ENCODE assay signal across 12 mouse cellular contexts in the genomic region with DNA sequence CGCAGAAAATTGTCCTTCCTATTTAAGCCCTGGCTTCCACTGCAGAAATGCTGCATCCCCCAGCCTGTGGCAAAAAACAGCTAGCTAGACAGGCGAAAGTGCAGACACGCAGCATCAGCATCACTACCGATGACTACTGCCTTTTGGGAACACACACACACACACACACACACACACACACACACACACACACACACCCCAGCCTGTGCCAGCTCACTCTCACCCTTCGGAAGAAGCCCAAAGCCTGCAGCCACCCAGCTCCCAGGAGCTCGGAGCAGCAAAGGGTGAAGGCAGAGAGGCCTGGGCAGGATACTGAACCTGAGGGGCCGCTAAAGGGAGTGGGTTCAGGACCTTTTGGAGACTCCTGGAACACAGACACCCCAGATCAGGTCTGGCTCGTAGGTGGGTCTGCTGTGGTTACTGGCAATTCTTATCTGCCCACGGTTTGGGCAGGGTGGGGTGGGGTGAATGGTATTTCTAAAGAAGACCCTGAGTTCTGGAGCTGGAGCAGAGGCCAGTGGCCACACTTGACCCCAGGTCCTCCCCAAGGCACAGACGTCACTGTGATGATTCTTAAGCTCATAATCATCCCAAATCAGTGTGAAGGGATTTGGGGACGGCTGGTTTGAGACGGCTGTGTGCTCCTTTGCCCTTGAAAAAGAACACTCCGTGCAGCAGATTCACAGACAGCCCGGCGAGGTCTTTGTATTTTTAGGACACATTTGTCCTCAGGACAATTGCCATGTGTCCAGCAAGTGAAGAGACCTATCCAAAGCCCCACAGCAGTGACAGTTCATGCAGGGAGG. TPM values are rescaled to one million over a fixed set of nuclear protein-coding genes. Genes with fewer than 3 reads are reported as not detected.
A peak's percentile ranks its signal among the peaks of the same experiment; 100 is the strongest.
DNase-seq lines count a peak whose midpoint lies in the region; ATAC-seq and TF ChIP-seq lines count a peak whose summit lies in the region.
"Had no signal": no experiment of that assay in that cellular context is flagged by ENCODE, and none has a peak within 500 bp of the region (broad histone marks: within the 10 kb centered on the region; RNA-seq: fewer than 3 reads in every experiment).

No protein-coding gene starts in this region.

- no peak for DNase-seq in heart, adult 9 months (ENCODE audit: low spot score in 2 of 2)
- DNase-seq in brain, adult 2 months (ENCODE audit: low read depth, low spot score) = peak; percentile 52
- DNase-seq in hindbrain, embryonic 11.5 days (ENCODE audit: low spot score) = peak; percentile 31
- DNase-seq in midbrain, postnatal 0 days (ENCODE audit: low spot score) = no peak
- DNase-seq in cerebellum, adult 8-10 months = no peak
- DNase-seq in frontal cortex, postnatal 36 days (ENCODE audit: low spot score in 2 of 2) = no peak
- DNase-seq in adrenal gland, postnatal 25 days = no peak
- DNase-seq: B cell, adult 2 months; heart, postnatal 36 days had no signal

- TF ChIP-seq CTCF in midbrain, postnatal 0 days (IDR thresholded peaks at IDR 0.05) = no peak

- ATAC-seq in heart, embryonic 13.5 days (ENCODE audit: extremely low read depth, insufficient number of reproducible peaks, low FRiP score, low TSS enrichment) = no peak
- ATAC-seq in hindbrain, embryonic 11.5 days (ENCODE audit: low FRiP score) = no peak
- no peak for ATAC-seq in midbrain, postnatal 0 days (ENCODE audit: low FRiP score)

- no peaks in the 10 kb centered on the region; the same call in 1 of the 2 replicates for H3K9me3 ChIP-seq in heart, embryonic 13.5 days
- H3K9me3 ChIP-seq in hindbrain, embryonic 11.5 days (ENCODE audit: control insufficient read depth, low read length) = no peaks in the 10 kb centered on the region
- no peaks in the 10 kb centered on the region for H3K9me3 ChIP-seq in midbrain, postnatal 0 days (ENCODE audit: low read length)

- H3K4me2 ChIP-seq in heart, embryonic 13.5 days = peak overlapping the region; percentile 92
- H3K4me2 ChIP-seq in hindbrain, embryonic 11.5 days (replicated peaks; ENCODE audit: low read depth, low read length) = peak overlapping the region; percentile 77
- peak overlapping the region; percentile 98 for H3K4me2 ChIP-seq in midbrain, postnatal 0 days (ENCODE audit: low read depth, low read length, poor library complexity, severe bottlenecking)

- H3K4me1 ChIP-seq in heart, embryonic 13.5 days = peaks cover 28% of the 10 kb centered on the region
- peaks cover 7% of the 10 kb centered on the region for H3K4me1 ChIP-seq in hindbrain, embryonic 11.5 days (replicated peaks; ENCODE audit: control insufficient read depth, insufficient read depth, low read length)
- H3K4me1 ChIP-seq in midbrain, postnatal 0 days (ENCODE audit: insufficient read depth, low read length) = peaks cover 6% of the 10 kb centered on the region; the same call in 1 of the 2 replicates

- H3K27ac ChIP-seq in heart, embryonic 13.5 days (replicated peaks) = no peak overlapping the region
- no peak overlapping the region for H3K27ac ChIP-seq in hindbrain, embryonic 11.5 days (ENCODE audit: low read depth, low read length)
- H3K27ac ChIP-seq in midbrain, postnatal 0 days (ENCODE audit: low read depth, low read length) = no peak overlapping the region

- peaks cover 12% of the 10 kb centered on the region for H3K36me3 ChIP-seq in heart, embryonic 13.5 days
- H3K36me3 ChIP-seq in hindbrain, embryonic 11.5 days (ENCODE audit: control insufficient read depth, insufficient read depth, low read length) = no peaks in the 10 kb centered on the region
- peaks cover 8% of the 10 kb centered on the region; the same call in 1 of the 2 replicates for H3K36me3 ChIP-seq in midbrain, postnatal 0 days (ENCODE audit: insufficient read depth, low read length)

- 39% methylated on average over 15 of the region's 15 CpGs for WGBS in heart, embryonic 13.5 days
- WGBS in hindbrain, embryonic 11.5 days = 34% methylated on average over 15 of the region's 15 CpGs
- 23% methylated on average over 15 of the region's 15 CpGs for WGBS in midbrain, postnatal 0 days

- peak overlapping the region; percentile 58 for H3K4me3 ChIP-seq in heart, embryonic 13.5 days
- peak overlapping the region; percentile 37 for H3K4me3 ChIP-seq in hindbrain, embryonic 11.5 days (ENCODE audit: low read depth, low read length)
- peak overlapping the region; percentile 50; the same call in 1 of the 2 replicates for H3K4me3 ChIP-seq in midbrain, postnatal 0 days (ENCODE audit: low read depth, low read length)

- H3K9ac ChIP-seq in heart, embryonic 13.5 days = peak overlapping the region; percentile 75
- H3K9ac ChIP-seq in hindbrain, embryonic 11.5 days (ENCODE audit: low read depth, low read length) = peak overlapping the region; percentile 67; the same call in 1 of the 2 replicates
- H3K9ac ChIP-seq in midbrain, postnatal 0 days (replicated peaks; ENCODE audit: low read length, poor library complexity, severe bottlenecking) = no peak overlapping the region

- H3K27me3 ChIP-seq in heart, embryonic 13.5 days (replicated peaks) = peaks cover 74% of the 10 kb centered on the region
- peaks cover 58% of the 10 kb centered on the region for H3K27me3 ChIP-seq in hindbrain, embryonic 11.5 days (ENCODE audit: control insufficient read depth, insufficient read depth, low read length)
- peaks cover 29% of the 10 kb centered on the region for H3K27me3 ChIP-seq in midbrain, postnatal 0 days (ENCODE audit: insufficient read depth, low read length)

RNA-seq across cellular contexts. Expression of a gene that starts 1.0 kb away (rescaled TPM):
- 0.05 TPM in 1 of 2 replicates, not detected in the other for polyA plus RNA-seq in heart, embryonic 13.5 days (2015; fragmentation: Nextera tagmentation; extraction: Ambion mirVana)
- polyA plus RNA-seq in hindbrain, embryonic 11.5 days (2014; fragmentation: Nextera tagmentation; extraction: Ambion mirVana) = 0.25 and 0.33 TPM in 2 replicates
- total RNA-seq in midbrain, postnatal 0 days (2014; rRNA removed) = 0.55 and 0.61 TPM in 2 replicates
- 0.73 and 0.98 TPM in 2 replicates for polyA plus RNA-seq in midbrain, postnatal 0 days (2015; fragmentation: Nextera tagmentation; extraction: Ambion mirVana)
- not detected in 2 replicates for total RNA-seq in adrenal gland, postnatal 25 days (2021)
- total RNA-seq: common myeloid progenitor, adult 5-6 weeks; heart, postnatal 36 days; liver, adult 2 months had no signal
- polyA plus RNA-seq: liver, adult 2 months had no signal

RNA-seq across cellular contexts. Expression of a gene that starts 13.9 kb away (rescaled TPM):
- polyA plus RNA-seq in heart, embryonic 13.5 days (2015; fragmentation: Nextera tagmentation; extraction: Ambion mirVana) = 0.88 and 1.5 TPM in 2 replicates
- 4.8 and 5.1 TPM in 2 replicates for polyA plus RNA-seq in hindbrain, embryonic 11.5 days (2014; fragmentation: Nextera tagmentation; extraction: Ambion mirVana)
- 1.5 and 2.5 TPM in 2 replicates for total RNA-seq in midbrain, postnatal 0 days (2014; rRNA removed)
- polyA plus RNA-seq in midbrain, postnatal 0 days (2015; fragmentation: Nextera tagmentation; extraction: Ambion mirVana) = 3.3 and 4.3 TPM in 2 replicates
- total RNA-seq in adrenal gland, postnatal 25 days (2021) = not detected in 2 replicates
- total RNA-seq: common myeloid progenitor, adult 5-6 weeks; heart, postnatal 36 days; liver, adult 2 months had no signal
- polyA plus RNA-seq: liver, adult 2 months had no signal

RNA-seq across cellular contexts. Expression of a gene that starts 16.2 kb away (rescaled TPM):
- not detected in 2 replicates for polyA plus RNA-seq in heart, embryonic 13.5 days (2015; fragmentation: Nextera tagmentation; extraction: Ambion mirVana)
- polyA plus RNA-seq in hindbrain, embryonic 11.5 days (2014; fragmentation: Nextera tagmentation; extraction: Ambion mirVana) = not detected in 2 replicates
- not detected in 2 replicates for total RNA-seq in midbrain, postnatal 0 days (2014; rRNA removed)
- polyA plus RNA-seq in midbrain, postnatal 0 days (2015; fragmentation: Nextera tagmentation; extraction: Ambion mirVana) = not detected in 2 replicates
- total RNA-seq in adrenal gland, postnatal 25 days (2021) = 14.4 and 16.5 TPM in 2 replicates
- total RNA-seq: common myeloid progenitor, adult 5-6 weeks; heart, postnatal 36 days had no signal

RNA-seq across cellular contexts. Expression of a gene that starts 26.5 kb away (rescaled TPM):
- 3.4 and 4.2 TPM in 2 replicates for polyA plus RNA-seq in heart, embryonic 13.5 days (2015; fragmentation: Nextera tagmentation; extraction: Ambion mirVana)
- 0.77 and 1.1 TPM in 2 replicates for polyA plus RNA-seq in hindbrain, embryonic 11.5 days (2014; fragmentation: Nextera tagmentation; extraction: Ambion mirVana)
- total RNA-seq in midbrain, postnatal 0 days (2014; rRNA removed) = 3.9 and 4.5 TPM in 2 replicates
- 2.8 and 2.9 TPM in 2 replicates for polyA plus RNA-seq in midbrain, postnatal 0 days (2015; fragmentation: Nextera tagmentation; extraction: Ambion mirVana)
- total RNA-seq in adrenal gland, postnatal 25 days (2021) = 7.8 and 10.4 TPM in 2 replicates

RNA-seq across cellular contexts. Expression of a gene that starts 34.7 kb away (rescaled TPM):
- 35.5 and 37.4 TPM in 2 replicates for polyA plus RNA-seq in heart, embryonic 13.5 days (2015; fragmentation: Nextera tagmentation; extraction: Ambion mirVana)
- polyA plus RNA-seq in hindbrain, embryonic 11.5 days (2014; fragmentation: Nextera tagmentation; extraction: Ambion mirVana) = 70.0 and 75.9 TPM in 2 replicates
- total RNA-seq in midbrain, postnatal 0 days (2014; rRNA removed) = 246 and 289 TPM in 2 replicates
- 291 and 306 TPM in 2 replicates for polyA plus RNA-seq in midbrain, postnatal 0 days (2015; fragmentation: Nextera tagmentation; extraction: Ambion mirVana)
- total RNA-seq in adrenal gland, postnatal 25 days (2021) = 33.8 and 45.4 TPM in 2 replicates

Comparison
In these comparisons a context has a peak if more than half of its experiments do, and no peak if none do; other contexts are left out.
1. DNase-seq: peak in brain, adult 2 months (single experiment) and hindbrain, embryonic 11.5 days (single experiment); none in heart, adult 9 months (0 of 2), midbrain, postnatal 0 days (single experiment), cerebellum, adult 8-10 months (single experiment), frontal cortex, postnatal 36 days (0 of 2) and adrenal gland, postnatal 25 days (single experiment).
2. Peak in every context shown above with its lines, with median percentiles within 50 percentile points of each other: H3K4me2 ChIP-seq and H3K4me3 ChIP-seq.